In the genomic region with DNA sequence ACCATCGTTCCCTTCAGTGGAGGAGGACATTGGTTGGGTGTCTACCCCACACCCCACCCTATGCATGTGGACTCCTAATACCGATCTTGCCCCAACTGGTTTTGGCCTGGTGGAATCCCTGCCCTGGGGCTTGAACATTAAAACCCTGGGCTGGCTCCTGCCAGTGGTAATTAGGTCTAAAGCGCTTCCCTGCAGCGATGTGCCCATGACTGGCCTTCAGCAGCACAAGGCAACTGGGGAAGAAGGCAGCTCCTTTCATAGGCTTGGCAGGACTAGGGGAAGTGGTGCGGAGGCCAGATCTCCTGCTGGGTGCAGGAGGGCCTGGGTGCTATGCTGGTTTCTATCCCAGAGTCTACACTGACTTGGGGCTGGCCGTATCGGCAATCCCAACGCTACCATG, we compare ENCODE assay signal across 18 mouse cellular contexts. TPM values are rescaled to one million over a fixed set of nuclear protein-coding genes. Genes with fewer than 3 reads are reported as not detected.
DNase-seq lines count a peak whose midpoint lies in the region; ATAC-seq lines count a peak whose summit lies in the region.
"Had no signal": no experiment of that assay in that cellular context is flagged by ENCODE, and none has a peak within 500 bp of the region (broad histone marks: within the 10 kb centered on the region; RNA-seq: fewer than 3 reads in every experiment).

No protein-coding gene starts in this region.

- H3K36me3 ChIP-seq in embryonic facial prominence, embryonic 10.5 days (replicated peaks) = no peaks in the 10 kb centered on the region
- 0 out of 2 replicates have a peak, but pooled peaks cover 3% of the 10 kb centered on the region for H3K36me3 ChIP-seq in limb, embryonic 10.5 days
- no peaks in the 10 kb centered on the region for H3K36me3 ChIP-seq in stomach, embryonic 15.5 days
- no peaks in the 10 kb centered on the region for H3K36me3 ChIP-seq in forebrain, embryonic 15.5 days
- H3K36me3 ChIP-seq: heart, embryonic 12.5 days had no signal

- no peak for ATAC-seq in stomach, embryonic 15.5 days (ENCODE audit: insufficient read depth, low FRiP score, low read depth)
- no peak for ATAC-seq in forebrain, embryonic 15.5 days (replicated peaks)
- ATAC-seq: forebrain, embryonic 16.5 days; hindbrain, embryonic 16.5 days; inflammation-experienced regulatory T-cells, adult 6 months had no signal

- H3K4me2 ChIP-seq in stomach, embryonic 15.5 days = no peak overlapping the region
- H3K4me2 ChIP-seq in forebrain, embryonic 15.5 days (replicated peaks) = no peak overlapping the region
- H3K4me2 ChIP-seq: heart, embryonic 12.5 days had no signal

- no peaks in the 10 kb centered on the region for H3K9me3 ChIP-seq in embryonic facial prominence, embryonic 10.5 days
- H3K9me3 ChIP-seq in limb, embryonic 10.5 days (replicated peaks) = no peaks in the 10 kb centered on the region
- H3K9me3 ChIP-seq in stomach, embryonic 15.5 days = no peaks in the 10 kb centered on the region
- no peaks in the 10 kb centered on the region for H3K9me3 ChIP-seq in forebrain, embryonic 15.5 days
- H3K9me3 ChIP-seq: heart, embryonic 12.5 days had no signal

- H3K4me3 ChIP-seq in embryonic facial prominence, embryonic 10.5 days = no peak overlapping the region
- no peak overlapping the region for H3K4me3 ChIP-seq in limb, embryonic 10.5 days
- no peak overlapping the region for H3K4me3 ChIP-seq in stomach, embryonic 15.5 days (replicated peaks)
- no peak overlapping the region for H3K4me3 ChIP-seq in forebrain, embryonic 15.5 days
- H3K4me3 ChIP-seq: erythroblast, embryonic 14.5 days; heart, embryonic 12.5 days had no signal

- H3K27me3 ChIP-seq in embryonic facial prominence, embryonic 10.5 days (replicated peaks; ENCODE audit: low read depth, poor library complexity, severe bottlenecking) = no peaks in the 10 kb centered on the region
- H3K27me3 ChIP-seq in limb, embryonic 10.5 days (ENCODE audit: low read depth, poor library complexity, severe bottlenecking) = no peaks in the 10 kb centered on the region
- no peaks in the 10 kb centered on the region for H3K27me3 ChIP-seq in stomach, embryonic 15.5 days (replicated peaks)
- H3K27me3 ChIP-seq in forebrain, embryonic 15.5 days = no peaks in the 10 kb centered on the region
- H3K27me3 ChIP-seq: heart, embryonic 12.5 days had no signal

- H3K27ac ChIP-seq in embryonic facial prominence, embryonic 10.5 days (replicated peaks) = peak overlapping the region; percentile 77; the same call in 1 of the 2 replicates
- H3K27ac ChIP-seq in limb, embryonic 10.5 days = peak overlapping the region; percentile 86
- H3K27ac ChIP-seq in stomach, embryonic 15.5 days = 0 out of 2 replicates have a peak overlapping the region, but pooled peaks have one; percentile 31
- H3K27ac ChIP-seq in forebrain, embryonic 15.5 days (replicated peaks) = no peak overlapping the region

- no peak overlapping the region for H3K9ac ChIP-seq in stomach, embryonic 15.5 days
- H3K9ac ChIP-seq in forebrain, embryonic 15.5 days (replicated peaks) = no peak overlapping the region
- H3K9ac ChIP-seq: heart, embryonic 12.5 days had no signal

- H3K4me1 ChIP-seq in embryonic facial prominence, embryonic 10.5 days = peaks cover 64% of the 10 kb centered on the region
- H3K4me1 ChIP-seq in limb, embryonic 10.5 days = peaks cover 81% of the 10 kb centered on the region
- H3K4me1 ChIP-seq in stomach, embryonic 15.5 days = peaks cover 5% of the 10 kb centered on the region; the same call in 1 of the 2 replicates
- no peaks in the 10 kb centered on the region for H3K4me1 ChIP-seq in forebrain, embryonic 15.5 days

- WGBS in embryonic facial prominence, embryonic 10.5 days = 84% methylated on average over 8 of the region's 8 CpGs
- 89% methylated on average over 8 of the region's 8 CpGs for WGBS in limb, embryonic 10.5 days
- 90% methylated on average over 8 of the region's 8 CpGs for WGBS in stomach, embryonic 15.5 days
- WGBS in forebrain, embryonic 15.5 days = 90% methylated on average over 8 of the region's 8 CpGs

- DNase-seq in adipocyte (ENCODE audit: low spot score) (peak; percentile 81), MN1 (ENCODE audit: low spot score) (no peak)
- DNase-seq in embryonic facial prominence, embryonic 10.5 days (ENCODE audit: low spot score) = no peak
- DNase-seq in limb, embryonic 10.5 days (ENCODE audit: low spot score) = no peak
- DNase-seq in thymus, postnatal 10 days (ENCODE audit: low spot score in 2 of 2) = no peak
- DNase-seq: adrenal gland, adult 8-10 months; adrenal gland, postnatal 36 days; cerebellum, adult 11 months; cerebellum, adult 8-10 months; cerebellum, postnatal 14 days; gastrocnemius, postnatal 25 days had no signal

RNA-seq across cellular contexts. Expression of gene Tns4, which starts 5.6 kb away (rescaled TPM):
- 0.96 and 1.0 TPM in 2 replicates for polyA plus RNA-seq in embryonic facial prominence, embryonic 10.5 days (2016; fragmentation: Nextera tagmentation; extraction: Ambion mirVana)
- 0.74 and 1.4 TPM in 2 replicates for polyA plus RNA-seq in limb, embryonic 10.5 days (2016; fragmentation: Nextera tagmentation; extraction: Ambion mirVana)
- 1.4 and 1.5 TPM in 2 replicates for polyA plus RNA-seq in stomach, embryonic 15.5 days (2015; fragmentation: Nextera tagmentation; extraction: Ambion mirVana)
- polyA plus RNA-seq in forebrain, embryonic 15.5 days (2015; fragmentation: Nextera tagmentation; extraction: Ambion mirVana) = 0.09 TPM in 1 of 2 replicates, not detected in the other
- polyA plus RNA-seq: erythroblast, embryonic 14.5 days; forebrain, embryonic 16.5 days had no signal

RNA-seq across cellular contexts. Expression of gene Igfbp4, which starts 42.5 kb away (rescaled TPM):
- 658 and 684 TPM in 2 replicates for polyA plus RNA-seq in embryonic facial prominence, embryonic 10.5 days (2016; fragmentation: Nextera tagmentation; extraction: Ambion mirVana)
- 899 and 1,008 TPM in 2 replicates for polyA plus RNA-seq in limb, embryonic 10.5 days (2016; fragmentation: Nextera tagmentation; extraction: Ambion mirVana)
- polyA plus RNA-seq in stomach, embryonic 15.5 days (2015; fragmentation: Nextera tagmentation; extraction: Ambion mirVana) = 513 and 558 TPM in 2 replicates
- 138 and 142 TPM in 2 replicates for polyA plus RNA-seq in forebrain, embryonic 15.5 days (2015; fragmentation: Nextera tagmentation; extraction: Ambion mirVana)

RNA-seq across cellular contexts. Expression of gene Top2a, which starts 59.5 kb away (rescaled TPM):
- polyA plus RNA-seq in embryonic facial prominence, embryonic 10.5 days (2016; fragmentation: Nextera tagmentation; extraction: Ambion mirVana) = 332 and 336 TPM in 2 replicates
- 291 and 354 TPM in 2 replicates for polyA plus RNA-seq in limb, embryonic 10.5 days (2016; fragmentation: Nextera tagmentation; extraction: Ambion mirVana)
- 211 and 217 TPM in 2 replicates for polyA plus RNA-seq in stomach, embryonic 15.5 days (2015; fragmentation: Nextera tagmentation; extraction: Ambion mirVana)
- polyA plus RNA-seq in forebrain, embryonic 15.5 days (2015; fragmentation: Nextera tagmentation; extraction: Ambion mirVana) = 126 and 141 TPM in 2 replicates
